Mouse (Mus musculus) thymus, adult 2 months (tissue): ENCODE data around the gene Adgra3.

ENCODE experiments used
- CTCF ChIP-seq: fragments of 200-500 bp; IDR thresholded peaks from 2 replicates; pipeline ENCODE4 v1.5.1; 2012; ENCODE audit warnings: mild to moderate bottlenecking, control low read depth, low read length, moderate library complexity, borderline replicate concordance; ENCODE audit not compliant: control insufficient read depth, poor library complexity, insufficient read depth; ENCODE audit errors: extremely low read depth
- POLR2A ChIP-seq: fragments of 200-500 bp; IDR thresholded peaks from 2 replicates; pipeline ENCODE4 v1.6.1; 2012; ENCODE audit warnings: mild to moderate bottlenecking, low read length, control low read depth, moderate library complexity; ENCODE audit not compliant: control insufficient read depth, poor library complexity, insufficient read depth; ENCODE audit errors: extremely low read depth

DNA sequence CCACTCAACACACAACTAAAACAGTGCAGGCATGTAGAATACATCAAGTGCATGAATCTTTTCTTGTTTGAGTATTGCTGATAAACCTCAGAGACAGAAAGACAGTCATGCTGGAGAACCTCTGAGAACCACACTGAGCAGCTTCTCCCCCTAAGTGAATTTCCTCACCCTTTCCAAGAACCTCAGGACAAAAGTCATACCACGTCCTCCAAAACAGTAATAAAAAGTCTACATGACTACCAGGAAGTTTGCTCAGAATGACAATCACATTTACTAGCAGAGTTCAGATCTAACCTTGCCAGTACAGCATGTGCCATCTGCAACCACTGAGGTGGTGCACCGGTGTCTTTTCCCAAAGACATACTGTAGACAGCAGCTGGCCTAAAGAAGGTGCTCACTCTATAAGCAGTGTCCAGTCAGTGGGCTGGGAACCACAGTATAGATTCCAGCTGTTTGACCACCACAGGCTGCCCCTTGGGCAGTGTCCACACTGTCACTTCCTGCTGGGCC, 27.0 kb downstream of the Adgra3 start:
- TF ChIP-seq CTCF (no peak), POLR2A (no peak)
